Mouse (Mus musculus) heart, embryonic 10.5 days (tissue): Measurements from ENCODE around the gene Fam71a. TPM values are rescaled to one million over a fixed set of nuclear protein-coding genes. Genes with fewer than 3 reads are reported as not detected.
"Not testable (repeated sequence)": the region's sequence is repeated elsewhere in the genome, so short reads cannot be mapped to it uniquely, and the experiment has no call there.

ENCODE experiments used
- DNase-seq: peaks from one replicate; pipeline ENCODE4 v3.0.0-alpha.2; 2017; ENCODE audit warnings: low spot score
- H3K27ac ChIP-seq: fragments of 300-500 bp; sonication (generic); 2 replicates; pipeline ENCODE4 v1.5.1; 2016; ENCODE audit warnings: mild to moderate bottlenecking
- H3K27me3 ChIP-seq: fragments of 300-500 bp; sonication (generic); 2 replicates; pipeline ENCODE4 v1.6.1; 2016; ENCODE audit warnings: mild to moderate bottlenecking; ENCODE audit not compliant: poor library complexity, insufficient read depth, severe bottlenecking
- H3K36me3 ChIP-seq: fragments of 300-500 bp; sonication (generic); 2 replicates; pipeline ENCODE4 v1.6.1; 2016; ENCODE audit warnings: mild to moderate bottlenecking, moderate library complexity
- H3K4me1 ChIP-seq: fragments of 300-500 bp; sonication (generic); 2 replicates; pipeline ENCODE4 v1.6.1; 2016; ENCODE audit warnings: mild to moderate bottlenecking
- H3K4me3 ChIP-seq: fragments of 300-500 bp; sonication (generic); 2 replicates; pipeline ENCODE4 v1.5.1; 2016; ENCODE audit warnings: mild to moderate bottlenecking, moderate library complexity
- H3K9me3 ChIP-seq: fragments of 300-500 bp; sonication (generic); 2 replicates; pipeline ENCODE4 v1.6.1; 2016; ENCODE audit warnings: mild to moderate bottlenecking, moderate library complexity
- WGBS: fragments of 180-500 bp; shearing (Covaris S2); methylation state at CpG from one replicate; pipeline ENCODE4 v1.1.7; 2016; 5-methylcytosine and 5-hydroxymethylcytosine counted together
- polyA plus RNA-seq: library from polyadenylated mRNA; unstranded; fragments of >200 nt; fragmentation: Nextera tagmentation; extraction: Ambion mirVana; gene quantifications from 2 replicates; pipeline ENCODE4 v1.2.1, GENCODE M21; 2016

Fam71a gene
- polyA plus RNA-seq, 1 experiment from 2014 or later: not detected

- H3K4me3 ChIP-seq: no peak overlapping the region
- peaks cover 44% of the 10 kb centered on the region for H3K4me1 ChIP-seq
- peaks cover 16% of the 10 kb centered on the region; the same call in 1 of the 2 replicates for H3K36me3 ChIP-seq
- no peaks in the 10 kb centered on the region for H3K9me3 ChIP-seq
- no peak for DNase-seq
- 0 out of 2 replicates have a peak overlapping the region, but pooled peaks have one; percentile 32 for H3K27ac ChIP-seq
- 0 out of 2 replicates have a peak, but pooled peaks cover 6% of the 10 kb centered on the region for H3K27me3 ChIP-seq
- WGBS: 49% methylated on average over 15 of the region's 15 CpGs
Observed at GRCm38 (mm10) chr1:191178511-191179188, 14.0 kb upstream of the Fam71a start.

GRCm38 (mm10) chr1:191176887-191177286 lies 12.3 kb upstream of the Fam71a start:
- Histone ChIP-seq H3K4me1 (peaks cover 40% of the 10 kb centered on the region), H3K27ac (no peak overlapping the region), H3K27me3 (0 out of 2 replicates have a peak, but pooled peaks cover 6% of the 10 kb centered on the region), H3K9me3 (no peaks in the 10 kb centered on the region), H3K4me3 (no peak overlapping the region), H3K36me3 (peaks cover 23% of the 10 kb centered on the region; the same call in 1 of the 2 replicates)
- 64% methylated on average over 7 of the region's 7 CpGs for whole genome bisulfite sequencing
- DNase-seq: no peak

GRCm38 (mm10) chr1:191172487-191172886 lies 7.9 kb upstream of the Fam71a start:
- Histone ChIP-seq H3K27ac (no peak overlapping the region), H3K9me3 (no peaks in the 10 kb centered on the region), H3K36me3 (peaks cover 40% of the 10 kb centered on the region; the same call in 1 of the 2 replicates), H3K4me3 (no peak overlapping the region), H3K4me1 (peaks cover 11% of the 10 kb centered on the region), H3K27me3 (no peaks in the 10 kb centered on the region)
- 15% methylated on average over 6 of the region's 6 CpGs for WGBS
- DNase-seq: no peak

GRCm38 (mm10) chr1:191170444-191170843 lies 5.8 kb upstream of the Fam71a start:
- no peak for DNase-seq
- WGBS: 73% methylated on average over 2 of the region's 2 CpGs
- Histone ChIP-seq H3K36me3 (peaks cover 27% of the 10 kb centered on the region; the same call in 1 of the 2 replicates), H3K27me3 (no peaks in the 10 kb centered on the region), H3K27ac (no peak overlapping the region), H3K4me3 (no peak overlapping the region), H3K9me3 (no peaks in the 10 kb centered on the region), H3K4me1 (peaks cover 7% of the 10 kb centered on the region; the same call in 1 of the 2 replicates)

DNA sequence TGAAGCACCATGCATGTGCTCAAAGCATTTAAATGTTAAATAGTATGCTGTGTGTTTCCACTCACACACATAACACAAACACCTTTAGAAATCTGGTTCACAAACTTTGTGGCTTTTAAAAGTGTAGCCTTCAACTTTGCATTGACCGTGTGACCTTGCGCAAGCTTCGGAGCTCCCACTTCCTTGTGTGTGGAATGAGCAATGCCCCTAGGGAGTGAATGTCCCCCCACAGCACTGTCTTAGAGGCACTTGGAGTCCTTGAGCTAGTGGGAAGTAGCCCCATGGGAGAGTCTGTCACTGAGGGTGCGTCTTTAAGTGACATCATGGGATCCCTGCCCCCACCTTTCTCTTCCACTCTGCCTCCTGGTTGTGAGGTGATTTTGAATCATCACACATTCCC lies 1.6 kb upstream of the Fam71a start:
- no peaks in the 10 kb centered on the region for H3K27me3 ChIP-seq
- H3K36me3 ChIP-seq: peaks cover 11% of the 10 kb centered on the region; the same call in 1 of the 2 replicates
- peaks cover 7% of the 10 kb centered on the region; the same call in 1 of the 2 replicates for H3K4me1 ChIP-seq
- peak overlapping the region; percentile 36; the same call in 1 of the 2 replicates for H3K27ac ChIP-seq
- DNase-seq: no peak
- no peaks in the 10 kb centered on the region for H3K9me3 ChIP-seq
- WGBS: 78% methylated on average over 4 of the region's 4 CpGs
- no peak overlapping the region for H3K4me3 ChIP-seq

DNA sequence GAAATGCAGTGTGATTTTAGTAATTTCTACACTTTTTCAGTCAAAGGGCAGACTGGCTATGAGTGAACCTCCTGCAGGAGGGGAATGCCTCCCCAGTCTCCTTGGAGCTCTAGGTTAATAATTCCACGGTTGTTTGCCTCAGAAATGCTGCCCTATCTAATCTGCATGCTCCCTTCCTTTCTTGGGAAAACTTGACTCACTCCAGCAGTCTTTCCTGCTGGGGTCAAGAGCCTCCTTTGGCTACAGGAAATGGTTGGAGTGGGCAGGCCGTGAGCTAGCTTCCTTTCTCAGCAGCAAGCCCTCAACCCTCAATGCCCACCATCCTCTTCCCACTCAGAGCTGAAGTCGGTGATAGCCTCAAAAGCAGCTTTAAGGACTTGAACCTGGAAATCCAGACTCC lies 10.3 kb downstream of the Fam71a start:
- 23% methylated on average over 3 of the region's 3 CpGs for WGBS
- H3K27ac ChIP-seq: peak overlapping the region; percentile 75; the same call in 1 of the 2 replicates

GRCm38 (mm10) chr1:191153052-191153451 lies 11.6 kb downstream of the Fam71a start:
- H3K27ac ChIP-seq: peak overlapping the region; percentile 75
- peaks cover 14% of the 10 kb centered on the region; the same call in 1 of the 2 replicates for H3K4me1 ChIP-seq
- WGBS: 21% methylated on average over 4 of the region's 4 CpGs
- H3K27me3 ChIP-seq: no peaks in the 10 kb centered on the region
- H3K9me3 ChIP-seq: peaks cover 11% of the 10 kb centered on the region; the same call in 1 of the 2 replicates
- no peak for DNase-seq
- H3K4me3 ChIP-seq: no peak overlapping the region
- 0 out of 2 replicates have a peak, but pooled peaks cover 3% of the 10 kb centered on the region for H3K36me3 ChIP-seq

More for the DNA sequence above, 10.3 kb downstream of the Fam71a start:
- Histone ChIP-seq H3K4me1 (peaks cover 14% of the 10 kb centered on the region; the same call in 1 of the 2 replicates), H3K36me3 (0 out of 2 replicates have a peak, but pooled peaks cover 3% of the 10 kb centered on the region), H3K9me3 (peaks cover 11% of the 10 kb centered on the region; the same call in 1 of the 2 replicates), H3K4me3 (no peak overlapping the region), H3K27me3 (no peaks in the 10 kb centered on the region)
- DNase-seq: no peak

DNA sequence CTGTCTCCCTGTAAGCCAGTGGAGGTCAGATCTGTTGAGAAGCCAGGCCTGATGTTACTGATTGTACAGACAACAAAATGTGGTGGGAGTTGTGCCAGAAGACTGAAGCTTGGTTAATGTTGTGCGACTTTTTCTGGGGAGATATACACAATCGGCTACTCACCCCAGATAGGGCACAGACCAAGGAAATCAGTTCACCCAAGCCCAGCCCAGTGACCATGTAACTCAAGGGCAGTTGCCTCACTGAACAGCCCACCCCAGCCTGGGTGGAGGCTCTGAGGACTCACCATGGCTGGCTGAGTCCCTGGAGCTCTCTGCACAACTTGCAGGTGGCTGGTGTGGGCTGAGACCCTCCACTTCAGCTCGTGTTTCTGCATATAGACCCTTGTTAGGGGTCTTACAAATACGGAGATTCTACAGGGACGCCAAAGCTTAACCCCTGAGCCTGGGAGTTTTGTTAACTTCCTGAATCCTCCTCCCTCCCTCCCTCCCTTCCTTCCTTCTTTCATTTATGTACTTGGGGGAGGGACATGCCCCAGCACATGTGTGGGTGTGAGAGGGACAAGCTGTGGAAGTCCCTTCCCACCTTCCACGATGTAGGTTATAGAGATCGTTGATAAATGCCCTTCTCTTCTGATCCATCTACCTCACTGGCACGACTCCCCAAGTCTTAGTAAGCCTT lies 13.6 kb downstream of the Fam71a start:
- no peak for DNase-seq
- Histone ChIP-seq H3K27ac (peak overlapping the region; percentile 59; the same call in 1 of the 2 replicates), H3K36me3 (no peaks in the 10 kb centered on the region), H3K4me3 (no peak overlapping the region), H3K9me3 (no peaks in the 10 kb centered on the region), H3K27me3 (no peaks in the 10 kb centered on the region), H3K4me1 (peaks cover 14% of the 10 kb centered on the region; the same call in 1 of the 2 replicates)
- 63% methylated on average over 8 of the region's 8 CpGs for WGBS

DNA sequence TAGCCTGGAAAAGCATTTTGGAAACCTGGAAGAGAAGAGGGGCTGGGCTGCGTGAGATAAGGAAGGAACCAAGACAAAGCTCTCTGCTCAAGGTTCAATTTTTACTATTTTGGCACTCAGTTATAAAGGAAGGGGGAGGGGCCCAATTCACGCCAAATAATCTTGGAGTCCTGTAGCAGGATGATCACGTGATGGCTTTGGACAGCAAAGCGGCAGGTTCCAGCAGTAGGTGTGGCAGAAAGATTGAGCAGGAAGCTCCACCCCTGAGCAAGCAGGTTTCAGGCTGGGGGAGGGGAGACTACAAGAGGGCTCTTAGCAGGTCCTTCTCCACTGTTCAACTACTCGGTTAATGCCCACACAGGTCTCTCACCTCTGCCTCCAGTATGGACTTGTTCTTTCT lies 15.1 kb downstream of the Fam71a start:
- not testable (repeated sequence) for H3K27ac ChIP-seq, H3K36me3 ChIP-seq, H3K4me3 ChIP-seq, H3K27me3 ChIP-seq, DNase-seq, H3K9me3 ChIP-seq
- 72% methylated on average over 5 of the region's 5 CpGs for WGBS
- peaks cover 14% of the 10 kb centered on the region; the same call in 1 of the 2 replicates for H3K4me1 ChIP-seq

DNA sequence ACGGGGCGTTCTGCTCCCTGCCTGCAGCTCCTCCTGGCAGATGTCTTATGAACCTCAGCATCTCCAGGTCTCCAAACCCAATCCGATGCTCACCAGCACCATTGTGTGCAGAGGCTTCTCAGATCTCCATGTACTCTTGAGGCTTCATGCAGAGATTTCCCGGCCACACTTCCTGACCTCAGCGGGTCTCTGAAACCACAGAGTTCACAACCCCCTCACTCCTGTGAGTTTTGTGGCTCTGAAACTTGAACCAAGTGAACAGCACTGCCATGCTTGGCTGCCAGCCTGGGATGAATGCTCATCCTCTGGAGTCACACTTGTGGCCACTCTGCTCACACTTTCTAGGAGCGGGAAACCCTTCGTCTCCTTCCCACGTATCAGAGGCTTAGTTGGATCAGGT lies 23.6 kb downstream of the Fam71a start:
- H3K4me3 ChIP-seq: no peak overlapping the region
- DNase-seq: no peak
- 81% methylated on average over 8 of the region's 8 CpGs for WGBS

DNA sequence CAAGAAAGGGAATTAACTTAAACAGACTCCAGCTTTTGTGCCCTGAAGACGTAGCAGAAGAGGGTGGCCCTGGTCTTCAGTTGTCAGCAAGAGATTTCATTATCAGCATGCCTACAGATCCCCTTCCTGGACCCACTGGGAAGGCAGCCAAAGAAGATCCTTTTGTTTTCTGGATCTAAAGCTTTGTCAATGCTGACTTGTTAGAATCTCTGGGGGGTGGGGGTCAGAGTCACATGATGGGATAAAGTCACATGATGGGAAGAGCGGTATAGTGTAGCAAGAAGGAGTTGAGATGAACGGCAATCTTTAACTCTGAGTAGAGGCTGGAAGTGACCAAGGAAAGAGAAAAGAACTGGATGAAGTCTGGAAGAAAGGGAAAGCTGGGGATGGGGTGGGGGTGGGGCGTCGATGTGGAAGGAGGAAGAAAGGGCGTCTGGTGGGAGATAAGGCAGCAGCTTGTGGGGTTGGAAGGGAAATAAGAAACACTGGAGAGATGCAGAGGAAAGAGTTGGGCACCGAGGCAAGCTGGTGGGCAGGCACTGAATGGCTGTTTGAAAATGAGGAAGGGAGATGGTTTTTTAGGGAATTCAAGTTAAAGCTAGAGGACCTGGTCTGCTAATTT lies 25.6 kb downstream of the Fam71a start:
- Histone ChIP-seq H3K27ac (no peak overlapping the region), H3K4me3 (no peak overlapping the region), H3K36me3 (no peaks in the 10 kb centered on the region), H3K9me3 (no peaks in the 10 kb centered on the region), H3K27me3 (no peaks in the 10 kb centered on the region), H3K4me1 (peaks cover 23% of the 10 kb centered on the region; the same call in 1 of the 2 replicates)
- no peak for DNase-seq
- WGBS: 32% methylated on average over 7 of the region's 7 CpGs

More for the DNA sequence above, 23.6 kb downstream of the Fam71a start:
- Histone ChIP-seq H3K27me3 (no peaks in the 10 kb centered on the region), H3K27ac (no peak overlapping the region), H3K4me1 (peaks cover 14% of the 10 kb centered on the region; the same call in 1 of the 2 replicates), H3K9me3 (no peaks in the 10 kb centered on the region), H3K36me3 (no peaks in the 10 kb centered on the region)

GRCm38 (mm10) chr1:191138436-191138835 lies 26.2 kb downstream of the Fam71a start:
- no peaks in the 10 kb centered on the region for H3K36me3 ChIP-seq
- no peaks in the 10 kb centered on the region for H3K9me3 ChIP-seq
- 0 out of 2 replicates have a peak overlapping the region, but pooled peaks have one; percentile 16 for H3K27ac ChIP-seq
- H3K4me1 ChIP-seq: peaks cover 28% of the 10 kb centered on the region; the same call in 1 of the 2 replicates
- no peak for DNase-seq
- 86% methylated on average over 4 of the region's 4 CpGs for WGBS
- no peaks in the 10 kb centered on the region for H3K27me3 ChIP-seq
- no peak overlapping the region for H3K4me3 ChIP-seq
